Comparison of ENCODE assay signal across 17 mouse cellular contexts in genomic region chr6:30354760-30355159, GRCm38 (mm10). TPM values are rescaled to one million over a fixed set of nuclear protein-coding genes. Genes with fewer than 3 reads are reported as not detected.
DNase-seq lines count a peak whose midpoint lies in the region; ATAC-seq and TF ChIP-seq lines count a peak whose summit lies in the region.
"Had no signal": no experiment of that assay in that cellular context is flagged by ENCODE, and none has a peak within 500 bp of the region (broad histone marks: within the 10 kb centered on the region; RNA-seq: fewer than 3 reads in every experiment).

No protein-coding gene starts in this region.

- no peak for TF ChIP-seq RAD21 in MEL (IDR thresholded peaks at IDR 0.05; ENCODE audit: low read depth, low read length)

- H3K4me1 ChIP-seq in kidney, postnatal 0 days (replicated peaks; ENCODE audit: insufficient read depth, low read length): peaks cover 9% of the 10 kb centered on the region
- H3K4me1 ChIP-seq in MEL (ENCODE audit: control insufficient read depth in 1 of 2, insufficient read depth in 2 of 2, low read length in 2 of 2): peaks cover 2 to 17% of the 10 kb centered on the region in 2 experiments
- H3K4me1 ChIP-seq in midbrain, embryonic 15.5 days: no peaks in the 10 kb centered on the region

- TF ChIP-seq CTCF in kidney, postnatal 0 days (IDR thresholded peaks at IDR 0.05; ENCODE audit: low read depth): no peak
- TF ChIP-seq CTCF in MEL (IDR thresholded peaks at IDR 0.05 in 2 of 3, conservative IDR thresholded peaks at IDR 0.05 in 1 of 3; ENCODE audit: control insufficient read depth in 1 of 3, insufficient read depth in 1 of 3, low read depth in 2 of 3, low read length in 3 of 3, poor library complexity in 1 of 3, severe bottlenecking in 1 of 3): no peak

- no peaks in the 10 kb centered on the region for H3K36me3 ChIP-seq in kidney, postnatal 0 days (ENCODE audit: insufficient read depth, low read length)
- peaks cover 0 to 8% of the 10 kb centered on the region in 2 experiments; a peak in 2 of 4 replicates for H3K36me3 ChIP-seq in MEL (ENCODE audit: control insufficient read depth in 1 of 2, insufficient read depth in 2 of 2, low read length in 2 of 2)
- no peaks in the 10 kb centered on the region for H3K36me3 ChIP-seq in midbrain, embryonic 15.5 days (replicated peaks)
- H3K36me3 ChIP-seq: G1E had no signal

- intact Hi-C loops in left cerebral cortex, postnatal 14 days (cut with DNase I): loop anchor here (5.0 kb wide), 2 partner anchors 147 to 252 kb away; no protein-coding TSS in a partner anchor

- H3K79me2 ChIP-seq in MEL (ENCODE audit: control insufficient read depth, insufficient read depth, low read length, poor library complexity): no peaks in the 10 kb centered on the region

- peak; percentile 78 for DNase-seq in kidney, postnatal 0 days (ENCODE audit: low spot score)
- no peak for DNase-seq in kidney, postnatal 14 days
- DNase-seq in B cell, adult 2 months: peak; percentile 50 to 57
- DNase-seq in MEL (ENCODE audit: low read depth, low spot score): peak; percentile 78
- no peak for DNase-seq in right cerebral cortex, adult 18-20 months
- DNase-seq in left cerebral cortex, postnatal 14 days (ENCODE audit: low spot score in 2 of 2): no peak
- DNase-seq: cerebellum, adult 11-12 months; gastrocnemius, postnatal 25 days; heart, postnatal 10 days; kidney, postnatal 4 days; layer of hippocampus, postnatal 36 days; lung, adult 2 months; thymus, postnatal 36 days had no signal

- H3K4me2 ChIP-seq in kidney, postnatal 0 days (ENCODE audit: low read length): no peak overlapping the region
- no peak overlapping the region for H3K4me2 ChIP-seq in midbrain, embryonic 15.5 days

- WGBS in kidney, postnatal 0 days: 31% methylated on average over 5 of the region's 5 CpGs
- 69% methylated on average over 5 of the region's 5 CpGs for WGBS in midbrain, embryonic 15.5 days

- no peak overlapping the region for H3K27ac ChIP-seq in kidney, postnatal 0 days
- peak overlapping the region; percentile 36; the same call in 1 of the 2 replicates for H3K27ac ChIP-seq in MEL (ENCODE audit: control insufficient read depth, low read depth, low read length)
- H3K27ac ChIP-seq in midbrain, embryonic 15.5 days: no peak overlapping the region

- no peak for TF ChIP-seq POLR2A in MEL (IDR thresholded peaks at IDR 0.05; ENCODE audit: control insufficient read depth in 1 of 2, insufficient read depth in 1 of 2, low read depth in 1 of 2, low read length in 2 of 2, poor library complexity in 1 of 2)

- H3K9me3 ChIP-seq in kidney, postnatal 0 days (replicated peaks; ENCODE audit: low read length): no peaks in the 10 kb centered on the region
- H3K9me3 ChIP-seq in MEL (replicated peaks; ENCODE audit: insufficient read depth, low read length): no peaks in the 10 kb centered on the region
- no peaks in the 10 kb centered on the region for H3K9me3 ChIP-seq in midbrain, embryonic 15.5 days
- H3K9me3 ChIP-seq: G1E had no signal

- H3K27me3 ChIP-seq in kidney, postnatal 0 days (ENCODE audit: insufficient read depth, low read length): no peaks in the 10 kb centered on the region
- no peaks in the 10 kb centered on the region for H3K27me3 ChIP-seq in MEL (ENCODE audit: control insufficient read depth in 1 of 2, insufficient read depth in 2 of 2, low read length in 2 of 2)
- no peaks in the 10 kb centered on the region for H3K27me3 ChIP-seq in midbrain, embryonic 15.5 days (replicated peaks)

- H3K9ac ChIP-seq in kidney, postnatal 0 days (ENCODE audit: low read depth, low read length): no peak overlapping the region
- peak overlapping the region; percentile 47 for H3K9ac ChIP-seq in MEL (ENCODE audit: control insufficient read depth, low read depth, low read length, poor library complexity, severe bottlenecking)
- H3K9ac ChIP-seq in midbrain, embryonic 15.5 days: no peak overlapping the region

- TF ChIP-seq EP300 in MEL (IDR thresholded peaks at IDR 0.05; ENCODE audit: low read depth in 1 of 2, low read length in 2 of 2): 0 out of 4 replicates have a peak, but pooled peaks of 1 of the 2 experiments have one; percentile 24

- no peak overlapping the region for H3K4me3 ChIP-seq in kidney, postnatal 0 days (replicated peaks; ENCODE audit: low read depth, low read length)
- H3K4me3 ChIP-seq in MEL (ENCODE audit: control insufficient read depth in 1 of 2, insufficient read depth in 1 of 2, low read depth in 2 of 2, low read length in 2 of 2): no peak overlapping the region
- no peak overlapping the region for H3K4me3 ChIP-seq in midbrain, embryonic 15.5 days

- ATAC-seq in kidney, postnatal 0 days (replicated peaks; ENCODE audit: low FRiP score, low read depth): no peak
- peak; percentile 72 for ATAC-seq in megakaryocyte, adult 5-6 weeks (ENCODE audit: poor library complexity, severe bottlenecking)
- ATAC-seq in midbrain, embryonic 15.5 days (replicated peaks): no peak
- ATAC-seq: forebrain, embryonic 16.5 days had no signal

TF ChIP-seq in MEL, 35 proteins besides CTCF, POLR2A, EP300 and RAD21:
- TF ChIP-seq SIN3A (IDR thresholded peaks at IDR 0.05; ENCODE audit: low read length) (peak; percentile 41; the same call in 1 of the 2 replicates), MYC (IDR thresholded peaks at IDR 0.05; ENCODE audit: low read depth, low read length) (0 out of 2 replicates have a peak, but pooled peaks have one; percentile 41), RCOR1 (IDR thresholded peaks at IDR 0.05; ENCODE audit: low read depth, low read length) (no peak), HCFC1 (IDR thresholded peaks at IDR 0.05; ENCODE audit: low read depth, low read length) (peak; percentile 30; the same call in 1 of the 2 replicates), ZNF384 (IDR thresholded peaks at IDR 0.05; ENCODE audit: low read depth, low read length) (peak; percentile 96), TBP (IDR thresholded peaks at IDR 0.05; ENCODE audit: low read depth, low read length) (no peak), ELF1 (IDR thresholded peaks at IDR 0.05; ENCODE audit: low read depth, low read length) (peak; percentile 26; the same call in 1 of the 2 replicates)
TF ChIP-seq in MEL: peak in this region for 5.

RNA-seq across cellular contexts. Expression of gene Zc3hc1, which starts 36.1 kb away (rescaled TPM):
- polyA plus RNA-seq in kidney, postnatal 0 days (2015; fragmentation: Nextera tagmentation; extraction: Ambion mirVana): 42.9 and 45.6 TPM in 2 replicates
- total RNA-seq in MEL (2012; rRNA removed): 54.7 and 59.8 TPM in 2 replicates
- polyA plus RNA-seq in MEL (2012; ENCODE audit: insufficient read depth in 1 of 2, insufficient read length in 2 of 2, low read depth in 1 of 2, low replicate concordance in 2 of 2, missing spikeins in 1 of 2): 10 to 100 TPM in 1 of 2 experiments, not detected in 1; 87.7 TPM
- 17.3 and 18.3 TPM in 2 replicates for total RNA-seq in megakaryocyte, adult 5-6 weeks (2015)
- total RNA-seq in megakaryocyte, adult 5-6 weeks (2017): 21.5 and 24.8 TPM in 2 replicates
- polyA plus RNA-seq in midbrain, embryonic 15.5 days (2015; fragmentation: Nextera tagmentation; extraction: Ambion mirVana): 68.6 and 70.8 TPM in 2 replicates
- 10 to 100 TPM; 22.0 to 24.9 TPM for total RNA-seq in left cerebral cortex, postnatal 14 days (2021)

RNA-seq across cellular contexts. Expression of gene Klhdc10, which starts 46.9 kb away (rescaled TPM):
- polyA plus RNA-seq in kidney, postnatal 0 days (2015; fragmentation: Nextera tagmentation; extraction: Ambion mirVana): 18.0 and 18.2 TPM in 2 replicates
- 35.0 and 37.3 TPM in 2 replicates for total RNA-seq in MEL (2012; rRNA removed)
- polyA plus RNA-seq in MEL (2012; ENCODE audit: insufficient read depth in 1 of 2, insufficient read length in 2 of 2, low read depth in 1 of 2, low replicate concordance in 2 of 2, missing spikeins in 1 of 2): 10 to 100 TPM in 1 of 2 experiments, not detected in 1; 40.8 TPM
- total RNA-seq in megakaryocyte, adult 5-6 weeks (2015): 14.5 and 16.4 TPM in 2 replicates
- total RNA-seq in megakaryocyte, adult 5-6 weeks (2017): 35.3 and 40.8 TPM in 2 replicates
- 42.3 and 44.7 TPM in 2 replicates for polyA plus RNA-seq in midbrain, embryonic 15.5 days (2015; fragmentation: Nextera tagmentation; extraction: Ambion mirVana)
- total RNA-seq in left cerebral cortex, postnatal 14 days (2021): 100 to 1,000 TPM; 135 to 138 TPM

RNA-seq across cellular contexts. Expression of gene Ube2h, which starts 50.4 kb away (rescaled TPM):
- polyA plus RNA-seq in kidney, postnatal 0 days (2015; fragmentation: Nextera tagmentation; extraction: Ambion mirVana): 38.2 and 38.7 TPM in 2 replicates
- 4.0 and 4.2 TPM in 2 replicates for total RNA-seq in MEL (2012; rRNA removed)
- polyA plus RNA-seq in MEL (2012; ENCODE audit: insufficient read depth in 1 of 2, insufficient read length in 2 of 2, low read depth in 1 of 2, low replicate concordance in 2 of 2, missing spikeins in 1 of 2): 1 to 10 TPM in 1 of 2 experiments, not detected in 1; 7.4 TPM
- 16.8 and 18.5 TPM in 2 replicates for total RNA-seq in megakaryocyte, adult 5-6 weeks (2015)
- 21.1 and 31.3 TPM in 2 replicates for total RNA-seq in megakaryocyte, adult 5-6 weeks (2017)
- 60.3 and 65.2 TPM in 2 replicates for polyA plus RNA-seq in midbrain, embryonic 15.5 days (2015; fragmentation: Nextera tagmentation; extraction: Ambion mirVana)
- total RNA-seq in left cerebral cortex, postnatal 14 days (2021): 10 to 100 TPM; 93.9 to 94.4 TPM

Comparison
In these comparisons a context has a peak if more than half of its experiments do, and no peak if none do; other contexts are left out.
1. DNase-seq: peak in kidney, postnatal 0 days (single experiment), B cell, adult 2 months (2 of 2) and MEL (single experiment); none in kidney, postnatal 14 days (single experiment), right cerebral cortex, adult 18-20 months (single experiment) and left cerebral cortex, postnatal 14 days (0 of 2).